Mouse (Mus musculus): ENCODE results near the gene Tmco1. TPM values are rescaled to one million over a fixed set of nuclear protein-coding genes. Genes with fewer than 3 reads are reported as not detected.
A peak's percentile ranks its signal among the peaks of the same experiment; 100 is the strongest.

The Tmco1 gene
- polyA plus RNA-seq (2014; fragmentation: Nextera tagmentation; extraction: Ambion mirVana) = 94.9 and 99.4 TPM in 2 replicates

- DNase-seq (ENCODE audit: low spot score) = peak; percentile 98
- H3K36me3 ChIP-seq (ENCODE audit: control insufficient read depth, insufficient read depth, low read length) = 0 out of 2 replicates have a peak, but pooled peaks cover 6% of the 10 kb centered on the region
- peak within 1 kb of the TSS; percentile 94 for H3K9ac ChIP-seq (ENCODE audit: low read length)
- ATAC-seq (replicated peaks; ENCODE audit: low FRiP score, low TSS enrichment, low read depth) = peak; percentile 97
- no peaks in the 10 kb centered on the region for H3K4me1 ChIP-seq (replicated peaks; ENCODE audit: control insufficient read depth, insufficient read depth, low read length)
- peak within 1 kb of the TSS; percentile 74 for H3K4me2 ChIP-seq (ENCODE audit: low read length)
- peak within 1 kb of the TSS; percentile 92 for H3K27ac ChIP-seq (ENCODE audit: low read depth)
- WGBS = under 1% methylated on average over 81 of the region's 82 CpGs
- H3K27me3 ChIP-seq (replicated peaks; ENCODE audit: control insufficient read depth, insufficient read depth, low read length) = no peaks in the 10 kb centered on the region
- H3K4me3 ChIP-seq (ENCODE audit: low read depth, low read length) = peak within 1 kb of the TSS; percentile 72
- H3K9me3 ChIP-seq (ENCODE audit: control insufficient read depth, low read length) = no peaks in the 10 kb centered on the region
These were observed at the start of gene Tmco1 for GRCm38 (mm10) chr1:167308261-167309054. Gene Tmco1 (plus strand): TSS chr1:167308378.

GRCm38 (mm10) chr1:167259702-167260101 is 48.5 kb upstream of the Tmco1 start:
- Histone ChIP-seq H3K4me3 (ENCODE audit: low read depth, low read length) (no peak overlapping the region), H3K27me3 (replicated peaks; ENCODE audit: control insufficient read depth, insufficient read depth, low read length) (no peaks in the 10 kb centered on the region), H3K4me1 (replicated peaks; ENCODE audit: control insufficient read depth, insufficient read depth, low read length) (0 out of 2 replicates have a peak, but pooled peaks cover 4% of the 10 kb centered on the region), H3K4me2 (ENCODE audit: low read length) (no peak overlapping the region), H3K27ac (ENCODE audit: low read depth) (no peak overlapping the region), H3K9ac (ENCODE audit: low read length) (no peak overlapping the region), H3K9me3 (ENCODE audit: control insufficient read depth, low read length) (no peaks in the 10 kb centered on the region), H3K36me3 (ENCODE audit: control insufficient read depth, insufficient read depth, low read length) (no peaks in the 10 kb centered on the region)
- DNase-seq (ENCODE audit: low spot score) (no peak), ATAC-seq (replicated peaks; ENCODE audit: low FRiP score, low TSS enrichment, low read depth) (no peak)
- 44% methylated on average over 10 of the region's 10 CpGs for WGBS

- H3K27ac ChIP-seq (ENCODE audit: low read depth) = no peak overlapping the region
- DNase-seq (ENCODE audit: low spot score) (no peak), ATAC-seq (replicated peaks; ENCODE audit: low FRiP score, low TSS enrichment, low read depth) (no peak)
- H3K4me1 ChIP-seq (replicated peaks; ENCODE audit: control insufficient read depth, insufficient read depth, low read length) = 0 out of 2 replicates have a peak, but pooled peaks cover 3% of the 10 kb centered on the region
- 88% methylated on average over 11 of the region's 11 CpGs for WGBS
- H3K9me3 ChIP-seq (ENCODE audit: control insufficient read depth, low read length) = no peaks in the 10 kb centered on the region
- H3K4me3 ChIP-seq (ENCODE audit: low read depth, low read length) = no peak overlapping the region
- no peak overlapping the region for H3K9ac ChIP-seq (ENCODE audit: low read length)
- no peaks in the 10 kb centered on the region for H3K36me3 ChIP-seq (ENCODE audit: control insufficient read depth, insufficient read depth, low read length)
- no peak overlapping the region for H3K4me2 ChIP-seq (ENCODE audit: low read length)
- H3K27me3 ChIP-seq (replicated peaks; ENCODE audit: control insufficient read depth, insufficient read depth, low read length) = no peaks in the 10 kb centered on the region
These were observed 46.4 kb upstream of the Tmco1 start for GRCm38 (mm10) chr1:167261750-167262149.

- H3K4me2 ChIP-seq (ENCODE audit: low read length) = no peak overlapping the region
- H3K9me3 ChIP-seq (ENCODE audit: control insufficient read depth, low read length) = no peaks in the 10 kb centered on the region
- no peaks in the 10 kb centered on the region for H3K4me1 ChIP-seq (replicated peaks; ENCODE audit: control insufficient read depth, insufficient read depth, low read length)
- ATAC-seq (replicated peaks; ENCODE audit: low FRiP score, low TSS enrichment, low read depth) (no peak), DNase-seq (ENCODE audit: low spot score) (no peak)
- no peaks in the 10 kb centered on the region for H3K36me3 ChIP-seq (ENCODE audit: control insufficient read depth, insufficient read depth, low read length)
- no peaks in the 10 kb centered on the region for H3K27me3 ChIP-seq (replicated peaks; ENCODE audit: control insufficient read depth, insufficient read depth, low read length)
- no peak overlapping the region for H3K9ac ChIP-seq (ENCODE audit: low read length)
- 62% methylated on average over 10 of the region's 10 CpGs for WGBS
- no peak overlapping the region for H3K27ac ChIP-seq (ENCODE audit: low read depth)
- no peak overlapping the region for H3K4me3 ChIP-seq (ENCODE audit: low read depth, low read length)
These were observed 45.6 kb upstream of the Tmco1 start for GRCm38 (mm10) chr1:167262489-167263041.

- no peak for DNase-seq (ENCODE audit: low spot score)
- WGBS = 83% methylated on average over 4 of the region's 4 CpGs
These were observed 42.8 kb upstream of the Tmco1 start for GRCm38 (mm10) chr1:167265366-167265765.

GRCm38 (mm10) chr1:167266720-167267119 is 41.5 kb upstream of the Tmco1 start:
- Histone ChIP-seq H3K27ac (ENCODE audit: low read depth) (no peak overlapping the region), H3K9me3 (ENCODE audit: control insufficient read depth, low read length) (no peaks in the 10 kb centered on the region), H3K4me1 (replicated peaks; ENCODE audit: control insufficient read depth, insufficient read depth, low read length) (peaks cover 30% of the 10 kb centered on the region), H3K9ac (ENCODE audit: low read length) (no peak overlapping the region), H3K27me3 (replicated peaks; ENCODE audit: control insufficient read depth, insufficient read depth, low read length) (no peaks in the 10 kb centered on the region), H3K4me2 (ENCODE audit: low read length) (no peak overlapping the region), H3K4me3 (ENCODE audit: low read depth, low read length) (no peak overlapping the region), H3K36me3 (ENCODE audit: control insufficient read depth, insufficient read depth, low read length) (no peaks in the 10 kb centered on the region)
- ATAC-seq (replicated peaks; ENCODE audit: low FRiP score, low TSS enrichment, low read depth) (no peak), DNase-seq (ENCODE audit: low spot score) (no peak)
- 80% methylated on average over 3 of the region's 3 CpGs for WGBS

More at GRCm38 (mm10) chr1:167265366-167265765, 42.8 kb upstream of the Tmco1 start:
- H3K4me3 ChIP-seq (ENCODE audit: low read depth, low read length) = no peak overlapping the region
- no peak overlapping the region for H3K9ac ChIP-seq (ENCODE audit: low read length)
- no peak for ATAC-seq (replicated peaks; ENCODE audit: low FRiP score, low TSS enrichment, low read depth)
- no peaks in the 10 kb centered on the region for H3K27me3 ChIP-seq (replicated peaks; ENCODE audit: control insufficient read depth, insufficient read depth, low read length)
- no peaks in the 10 kb centered on the region for H3K36me3 ChIP-seq (ENCODE audit: control insufficient read depth, insufficient read depth, low read length)
- no peak overlapping the region for H3K27ac ChIP-seq (ENCODE audit: low read depth)
- no peak overlapping the region for H3K4me2 ChIP-seq (ENCODE audit: low read length)
- peaks cover 18% of the 10 kb centered on the region for H3K4me1 ChIP-seq (replicated peaks; ENCODE audit: control insufficient read depth, insufficient read depth, low read length)
- H3K9me3 ChIP-seq (ENCODE audit: control insufficient read depth, low read length) = no peaks in the 10 kb centered on the region

- Histone ChIP-seq H3K9me3 (ENCODE audit: control insufficient read depth, low read length) (no peaks in the 10 kb centered on the region), H3K27me3 (replicated peaks; ENCODE audit: control insufficient read depth, insufficient read depth, low read length) (no peaks in the 10 kb centered on the region), H3K4me3 (ENCODE audit: low read depth, low read length) (no peak overlapping the region), H3K9ac (ENCODE audit: low read length) (no peak overlapping the region), H3K4me2 (ENCODE audit: low read length) (no peak overlapping the region), H3K4me1 (replicated peaks; ENCODE audit: control insufficient read depth, insufficient read depth, low read length) (peaks cover 34% of the 10 kb centered on the region), H3K36me3 (ENCODE audit: control insufficient read depth, insufficient read depth, low read length) (no peaks in the 10 kb centered on the region), H3K27ac (ENCODE audit: low read depth) (0 out of 2 replicates have a peak overlapping the region, but pooled peaks have one; percentile 25)
- ATAC-seq (replicated peaks; ENCODE audit: low FRiP score, low TSS enrichment, low read depth) (no peak), DNase-seq (ENCODE audit: low spot score) (no peak)
- 86% methylated on average over 9 of the region's 9 CpGs for WGBS
These were observed 39.7 kb upstream of the Tmco1 start for GRCm38 (mm10) chr1:167268360-167269063.

- H3K27me3 ChIP-seq (replicated peaks; ENCODE audit: control insufficient read depth, insufficient read depth, low read length) = no peaks in the 10 kb centered on the region
- no peaks in the 10 kb centered on the region for H3K9me3 ChIP-seq (ENCODE audit: control insufficient read depth, low read length)
- no peak for DNase-seq (ENCODE audit: low spot score)
- no peak overlapping the region for H3K4me2 ChIP-seq (ENCODE audit: low read length)
- no peak overlapping the region for H3K4me3 ChIP-seq (ENCODE audit: low read depth, low read length)
- no peaks in the 10 kb centered on the region for H3K36me3 ChIP-seq (ENCODE audit: control insufficient read depth, insufficient read depth, low read length)
- 39% methylated on average over 14 of the region's 14 CpGs for WGBS
- ATAC-seq (replicated peaks; ENCODE audit: low FRiP score, low TSS enrichment, low read depth) = no peak
- peaks cover 37% of the 10 kb centered on the region for H3K4me1 ChIP-seq (replicated peaks; ENCODE audit: control insufficient read depth, insufficient read depth, low read length)
- no peak overlapping the region for H3K9ac ChIP-seq (ENCODE audit: low read length)
- peak overlapping the region; percentile 74 for H3K27ac ChIP-seq (ENCODE audit: low read depth)
These were observed 38.8 kb upstream of the Tmco1 start for GRCm38 (mm10) chr1:167269350-167269811.
